Mouse (Mus musculus) midbrain, embryonic 10.5 days (tissue): ENCODE data around the gene Gm49337. TPM values are rescaled to one million over a fixed set of nuclear protein-coding genes. Genes with fewer than 3 reads are reported as not detected.
A peak's percentile ranks its signal among the peaks of the same experiment; 100 is the strongest.
"Not testable (repeated sequence)": the region's sequence is repeated elsewhere in the genome, so short reads cannot be mapped to it uniquely, and the experiment has no call there.

Source experiments
- DNase-seq: peaks from one replicate; pipeline ENCODE4 v3.0.0-alpha.2; 2017; ENCODE audit warnings: low spot score
- H3K27ac ChIP-seq: fragments of 300-500 bp; sonication (generic); replicated peaks from 2 replicates; pipeline ENCODE4 v1.5.1; 2016; ENCODE audit warnings: mild to moderate bottlenecking
- H3K27me3 ChIP-seq: fragments of 300-500 bp; sonication (generic); 2 replicates; pipeline ENCODE4 v1.6.1; 2016; ENCODE audit warnings: low read depth, mild to moderate bottlenecking; ENCODE audit not compliant: poor library complexity, severe bottlenecking
- H3K36me3 ChIP-seq: fragments of 300-500 bp; sonication (generic); 2 replicates; pipeline ENCODE4 v1.6.1; 2016; ENCODE audit warnings: mild to moderate bottlenecking, moderate library complexity
- H3K4me1 ChIP-seq: fragments of 300-500 bp; sonication (generic); 2 replicates; pipeline ENCODE4 v1.6.1; 2016
- H3K4me3 ChIP-seq: fragments of 300-500 bp; sonication (generic); 2 replicates; pipeline ENCODE4 v1.5.1; 2016; ENCODE audit warnings: mild to moderate bottlenecking, moderate library complexity
- H3K9me3 ChIP-seq: fragments of 300-500 bp; sonication (generic); replicated peaks from 2 replicates; pipeline ENCODE4 v1.6.1; 2016; ENCODE audit warnings: mild to moderate bottlenecking
- WGBS: fragments of 180-500 bp; shearing (Covaris S2); methylation state at CpG from one replicate; pipeline ENCODE4 v1.1.7; 2016; 5-methylcytosine and 5-hydroxymethylcytosine counted together
- polyA plus RNA-seq: library from polyadenylated mRNA; unstranded; fragments of >200 nt; fragmentation: Nextera tagmentation; extraction: Ambion mirVana; gene quantifications from 2 replicates; pipeline ENCODE4 v1.2.1, GENCODE M21; 2016

Gm49337 gene
- polyA plus RNA-seq, 1 experiment from 2014 or later: not detected

- Histone ChIP-seq H3K9me3 (no peaks in the 10 kb centered on the region), H3K4me3 (no peak overlapping the region), H3K27ac (no peak overlapping the region), H3K4me1 (no peaks in the 10 kb centered on the region), H3K36me3 (no peaks in the 10 kb centered on the region), H3K27me3 (no peaks in the 10 kb centered on the region)
- WGBS: 63% methylated on average over 4 of the region's 4 CpGs
- DNase-seq: no peak
Measured at GRCm38 (mm10) chr4:116192286-116192835, 19.2 kb downstream of the Gm49337 start.

- 79% methylated on average over 9 of the region's 9 CpGs for WGBS
- DNase-seq: no peak
- H3K4me1 ChIP-seq: no peaks in the 10 kb centered on the region
Measured at GRCm38 (mm10) chr4:116193583-116194383, 20.6 kb downstream of the Gm49337 start.

GRCm38 (mm10) chr4:116198422-116198821 lies 25.2 kb downstream of the Gm49337 start:
- no peak for DNase-seq
- no peaks in the 10 kb centered on the region for H3K9me3 ChIP-seq
- H3K27ac ChIP-seq: no peak overlapping the region
- H3K27me3 ChIP-seq: no peaks in the 10 kb centered on the region
- H3K4me3 ChIP-seq: no peak overlapping the region
- H3K4me1 ChIP-seq: no peaks in the 10 kb centered on the region
- H3K36me3 ChIP-seq: no peaks in the 10 kb centered on the region
- WGBS: 90% methylated on average over 2 of the region's 2 CpGs

More at GRCm38 (mm10) chr4:116193583-116194383, 20.6 kb downstream of the Gm49337 start:
- no peak overlapping the region for H3K4me3 ChIP-seq
- H3K27ac ChIP-seq: no peak overlapping the region
- H3K36me3 ChIP-seq: no peaks in the 10 kb centered on the region
- no peaks in the 10 kb centered on the region for H3K9me3 ChIP-seq
- no peaks in the 10 kb centered on the region for H3K27me3 ChIP-seq

- no peak for DNase-seq
- Histone ChIP-seq H3K9me3 (no peaks in the 10 kb centered on the region), H3K27ac (no peak overlapping the region), H3K4me1 (no peaks in the 10 kb centered on the region), H3K4me3 (no peak overlapping the region), H3K36me3 (no peaks in the 10 kb centered on the region), H3K27me3 (no peaks in the 10 kb centered on the region)
- 75% methylated on average over 3 of the region's 3 CpGs for WGBS
Measured at GRCm38 (mm10) chr4:116204422-116204821, 31.2 kb downstream of the Gm49337 start.

- Histone ChIP-seq H3K27ac (no peak overlapping the region), H3K9me3 (no peaks in the 10 kb centered on the region), H3K27me3 (no peaks in the 10 kb centered on the region), H3K4me1 (no peaks in the 10 kb centered on the region), H3K36me3 (no peaks in the 10 kb centered on the region), H3K4me3 (no peak overlapping the region)
- WGBS: 92% methylated on average over 4 of the region's 4 CpGs
- DNase-seq: no peak
Measured at GRCm38 (mm10) chr4:116206531-116206930, 33.3 kb downstream of the Gm49337 start.

GRCm38 (mm10) chr4:116208891-116209290 lies 35.7 kb downstream of the Gm49337 start:
- 75% methylated on average over 1 of the region's 1 CpGs for WGBS
- H3K36me3 ChIP-seq: no peaks in the 10 kb centered on the region
- no peaks in the 10 kb centered on the region for H3K4me1 ChIP-seq
- no peaks in the 10 kb centered on the region for H3K9me3 ChIP-seq
- H3K4me3 ChIP-seq: no peak overlapping the region
- H3K27me3 ChIP-seq: no peaks in the 10 kb centered on the region
- DNase-seq: no peak
- H3K27ac ChIP-seq: no peak overlapping the region

- Histone ChIP-seq H3K27me3 (no peaks in the 10 kb centered on the region), H3K36me3 (no peaks in the 10 kb centered on the region), H3K4me1 (peaks cover 20% of the 10 kb centered on the region), H3K4me3 (no peak overlapping the region), H3K27ac (no peak overlapping the region), H3K9me3 (no peaks in the 10 kb centered on the region)
- no peak for DNase-seq
- 93% methylated on average over 2 of the region's 2 CpGs for WGBS
Measured at GRCm38 (mm10) chr4:116215895-116216605, 42.9 kb downstream of the Gm49337 start.

- DNase-seq: no peak
- WGBS: 83% methylated on average over 2 of the region's 2 CpGs
Measured at GRCm38 (mm10) chr4:116217046-116217445, 43.9 kb downstream of the Gm49337 start.

GRCm38 (mm10) chr4:116217661-116218060 lies 44.5 kb downstream of the Gm49337 start:
- not testable (repeated sequence) for H3K4me3 ChIP-seq, DNase-seq, H3K36me3 ChIP-seq, H3K27ac ChIP-seq, H3K27me3 ChIP-seq, H3K9me3 ChIP-seq
- 90% methylated on average over 1 of the region's 1 CpGs for WGBS
- H3K4me1 ChIP-seq: peaks cover 20% of the 10 kb centered on the region

More at GRCm38 (mm10) chr4:116217046-116217445, 43.9 kb downstream of the Gm49337 start:
- Histone ChIP-seq H3K36me3 (no peaks in the 10 kb centered on the region), H3K4me1 (peaks cover 20% of the 10 kb centered on the region), H3K4me3 (no peak overlapping the region), H3K27ac (no peak overlapping the region), H3K9me3 (no peaks in the 10 kb centered on the region), H3K27me3 (no peaks in the 10 kb centered on the region)

GRCm38 (mm10) chr4:116219056-116219455 lies 45.9 kb downstream of the Gm49337 start:
- WGBS: 85% methylated on average over 1 of the region's 1 CpGs
- Histone ChIP-seq H3K4me3 (no peak overlapping the region), H3K27me3 (no peaks in the 10 kb centered on the region), H3K9me3 (no peaks in the 10 kb centered on the region), H3K4me1 (peaks cover 24% of the 10 kb centered on the region), H3K27ac (peak overlapping the region; percentile 99; the same call in 1 of the 2 replicates), H3K36me3 (no peaks in the 10 kb centered on the region)
- no peak for DNase-seq

- Histone ChIP-seq H3K9me3 (no peaks in the 10 kb centered on the region), H3K36me3 (no peaks in the 10 kb centered on the region), H3K27ac (peak overlapping the region; percentile 99), H3K4me1 (peaks cover 24% of the 10 kb centered on the region), H3K4me3 (peak overlapping the region; percentile 78), H3K27me3 (no peaks in the 10 kb centered on the region)
- WGBS: 4% methylated on average over 6 of the region's 6 CpGs
- peak; percentile 16 for DNase-seq
Measured at GRCm38 (mm10) chr4:116220071-116220650, 47.0 kb downstream of the Gm49337 start.

- no peaks in the 10 kb centered on the region for H3K27me3 ChIP-seq
- H3K4me1 ChIP-seq: peaks cover 24% of the 10 kb centered on the region
- no peaks in the 10 kb centered on the region for H3K36me3 ChIP-seq
- under 1% methylated on average over 26 of the region's 26 CpGs for WGBS
- H3K4me3 ChIP-seq: peak overlapping the region; percentile 78
- H3K9me3 ChIP-seq: no peaks in the 10 kb centered on the region
- DNase-seq: no peak
- H3K27ac ChIP-seq: peak overlapping the region; percentile 99
Measured at GRCm38 (mm10) chr4:116220780-116221139, 47.6 kb downstream of the Gm49337 start.
